Mouse (Mus musculus): ENCODE measurements around the gene Gm12800. TPM values are rescaled to one million over a fixed set of nuclear protein-coding genes. Genes with fewer than 3 reads are reported as not detected.

Gene Gm12800
- polyA plus RNA-seq, 1 experiment from 2014 or later, result not detected

Other genes with a start within 250 kb of the Gm12800 start
- 1.3 and 1.5 TPM in 2 replicates for gene Lepr, start 191.7 kb upstream of the Gm12800 start, polyA plus RNA-seq (2014; fragmentation: Nextera tagmentation; extraction: Ambion mirVana)
- not detected in 2 replicates for gene B020004J07Rik, start 65.1 kb upstream of the Gm12800 start, polyA plus RNA-seq (2014; fragmentation: Nextera tagmentation; extraction: Ambion mirVana)
- not detected in 2 replicates for gene C130073F10Rik, start 15.3 kb upstream of the Gm12800 start, polyA plus RNA-seq (2014; fragmentation: Nextera tagmentation; extraction: Ambion mirVana)
- not detected in 2 replicates for gene Gm12794, start 31.3 kb downstream of the Gm12800 start, polyA plus RNA-seq (2014; fragmentation: Nextera tagmentation; extraction: Ambion mirVana)
- gene Gm12790, start 71.9 kb downstream of the Gm12800 start, polyA plus RNA-seq (2014; fragmentation: Nextera tagmentation; extraction: Ambion mirVana), result not detected in 2 replicates
- gene Gm12789, start 77.5 kb downstream of the Gm12800 start, polyA plus RNA-seq (2014; fragmentation: Nextera tagmentation; extraction: Ambion mirVana), result not detected in 2 replicates
- 7.7 and 7.8 TPM in 2 replicates for gene Pde4b, start 178.4 kb downstream of the Gm12800 start, polyA plus RNA-seq (2014; fragmentation: Nextera tagmentation; extraction: Ambion mirVana)

Data from forebrain, embryonic 11.5 days (tissue).